Mouse (Mus musculus): ENCODE data around the gene Pdia4.

The Pdia4 gene

DNA sequence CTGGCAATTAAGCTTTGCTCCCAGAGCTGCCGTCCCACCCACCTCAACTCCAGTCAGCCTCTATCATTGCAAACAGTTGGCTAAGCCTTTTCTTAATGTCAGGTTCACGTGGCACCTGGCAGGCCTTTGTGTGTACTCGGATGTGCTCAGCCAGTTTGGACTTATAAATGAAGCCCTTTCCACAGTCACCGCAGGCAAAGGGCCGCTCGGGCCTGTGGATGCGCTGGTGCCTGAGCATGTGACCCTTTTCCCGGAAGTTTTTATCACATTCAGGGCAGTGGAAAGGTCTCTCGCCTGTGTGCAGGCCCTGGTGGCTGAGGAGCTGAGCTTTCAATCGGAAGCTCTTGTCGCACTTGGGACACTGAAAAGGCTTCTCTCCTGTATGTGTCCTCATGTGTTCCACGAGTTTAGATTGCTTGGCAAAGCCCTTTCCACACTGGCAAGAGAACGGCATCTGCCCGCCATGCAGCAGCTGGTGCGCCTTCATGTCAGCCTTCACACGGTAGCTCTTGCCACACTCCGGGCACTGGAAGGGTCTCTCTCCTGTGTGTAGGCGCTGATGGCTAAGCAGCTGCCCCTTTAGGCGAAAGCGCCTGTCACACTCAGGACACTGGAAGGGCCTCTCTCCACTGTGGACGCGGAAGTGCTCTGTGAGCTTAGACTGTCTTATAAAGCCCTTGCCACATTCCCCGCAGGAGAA, 6.5 kb upstream of the Pdia4 start:
- Histone ChIP-seq H3K36me3 (ENCODE audit: insufficient read depth, low read length) (peaks cover 10% of the 10 kb centered on the region; the same call in 1 of the 2 replicates), H3K4me3 (replicated peaks; ENCODE audit: low read length) (peak overlapping the region; percentile 72), H3K27me3 (ENCODE audit: insufficient read depth, low read length) (peaks cover 12% of the 10 kb centered on the region; the same call in 1 of the 2 replicates), H3K4me1 (replicated peaks; ENCODE audit: low read depth, low read length) (peaks cover 65% of the 10 kb centered on the region), H3K9me3 (ENCODE audit: low read length) (no peaks in the 10 kb centered on the region)
- TF ChIP-seq POU5F1 (IDR thresholded peaks at IDR 0.05; ENCODE audit: borderline replicate concordance, low read length) (no peak), CTCF (conservative IDR thresholded peaks at IDR 0.05; ENCODE audit: low read length) (no peak), NANOG (IDR thresholded peaks at IDR 0.05; ENCODE audit: borderline replicate concordance, low read length) (no peak)

DNA sequence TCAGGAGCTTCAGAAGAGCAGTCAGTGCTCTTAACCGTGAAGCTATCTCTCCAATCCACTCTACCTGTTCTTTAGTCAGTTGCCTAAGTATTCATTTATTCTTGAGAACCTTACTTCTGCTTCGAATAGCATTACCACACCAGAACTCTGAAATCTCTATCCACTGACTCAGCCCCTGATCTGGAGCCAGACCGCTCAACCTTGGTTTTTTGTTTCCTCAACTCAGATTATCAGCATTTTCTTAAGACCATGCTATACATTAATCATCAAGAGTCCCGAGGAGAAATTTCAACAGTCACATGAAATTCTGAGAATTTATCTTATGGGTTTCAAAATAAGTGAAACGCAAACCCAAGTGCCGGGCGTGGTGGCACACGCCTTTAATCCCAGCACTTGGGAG, 5.5 kb upstream of the Pdia4 start:
- Histone ChIP-seq H3K36me3 (ENCODE audit: insufficient read depth, low read length) (peaks cover 10% of the 10 kb centered on the region; the same call in 1 of the 2 replicates), H3K27me3 (ENCODE audit: insufficient read depth, low read length) (peaks cover 12% of the 10 kb centered on the region; the same call in 1 of the 2 replicates), H3K4me1 (replicated peaks; ENCODE audit: low read depth, low read length) (peaks cover 64% of the 10 kb centered on the region), H3K9me3 (ENCODE audit: low read length) (no peaks in the 10 kb centered on the region), H3K4me3 (replicated peaks; ENCODE audit: low read length) (no peak overlapping the region)
- TF ChIP-seq CTCF (conservative IDR thresholded peaks at IDR 0.05; ENCODE audit: low read length) (no peak), POU5F1 (IDR thresholded peaks at IDR 0.05; ENCODE audit: borderline replicate concordance, low read length) (no peak), NANOG (IDR thresholded peaks at IDR 0.05; ENCODE audit: borderline replicate concordance, low read length) (no peak)

DNA sequence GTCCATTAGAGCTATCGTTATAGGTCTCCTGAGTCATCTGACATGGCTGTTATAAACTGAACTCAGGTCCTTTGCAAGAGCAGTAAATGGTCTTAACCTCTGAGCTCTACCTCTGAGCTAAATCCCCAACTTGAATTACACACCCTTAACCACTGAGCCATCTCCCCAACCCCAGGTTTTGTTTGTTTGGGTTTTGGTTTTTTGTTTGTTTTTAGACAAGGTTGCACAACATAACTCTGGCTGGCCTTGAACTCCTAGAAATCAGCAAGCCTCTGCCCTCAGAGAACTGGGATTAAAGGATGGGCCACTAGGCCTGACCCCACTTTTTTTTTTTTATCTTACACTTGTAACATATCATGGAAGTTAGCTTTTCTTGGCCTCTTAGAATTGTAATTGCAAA, 2.9 kb upstream of the Pdia4 start:
- Histone ChIP-seq H3K36me3 (ENCODE audit: insufficient read depth, low read length) (peaks cover 13% of the 10 kb centered on the region), H3K4me1 (replicated peaks; ENCODE audit: low read depth, low read length) (peaks cover 61% of the 10 kb centered on the region), H3K9me3 (ENCODE audit: low read length) (no peaks in the 10 kb centered on the region), H3K27me3 (ENCODE audit: insufficient read depth, low read length) (peaks cover 10% of the 10 kb centered on the region; the same call in 1 of the 2 replicates), H3K4me3 (replicated peaks; ENCODE audit: low read length) (no peak overlapping the region)
- TF ChIP-seq NANOG (IDR thresholded peaks at IDR 0.05; ENCODE audit: borderline replicate concordance, low read length) (no peak), CTCF (conservative IDR thresholded peaks at IDR 0.05; ENCODE audit: low read length) (no peak), POU5F1 (IDR thresholded peaks at IDR 0.05; ENCODE audit: borderline replicate concordance, low read length) (no peak)

DNA sequence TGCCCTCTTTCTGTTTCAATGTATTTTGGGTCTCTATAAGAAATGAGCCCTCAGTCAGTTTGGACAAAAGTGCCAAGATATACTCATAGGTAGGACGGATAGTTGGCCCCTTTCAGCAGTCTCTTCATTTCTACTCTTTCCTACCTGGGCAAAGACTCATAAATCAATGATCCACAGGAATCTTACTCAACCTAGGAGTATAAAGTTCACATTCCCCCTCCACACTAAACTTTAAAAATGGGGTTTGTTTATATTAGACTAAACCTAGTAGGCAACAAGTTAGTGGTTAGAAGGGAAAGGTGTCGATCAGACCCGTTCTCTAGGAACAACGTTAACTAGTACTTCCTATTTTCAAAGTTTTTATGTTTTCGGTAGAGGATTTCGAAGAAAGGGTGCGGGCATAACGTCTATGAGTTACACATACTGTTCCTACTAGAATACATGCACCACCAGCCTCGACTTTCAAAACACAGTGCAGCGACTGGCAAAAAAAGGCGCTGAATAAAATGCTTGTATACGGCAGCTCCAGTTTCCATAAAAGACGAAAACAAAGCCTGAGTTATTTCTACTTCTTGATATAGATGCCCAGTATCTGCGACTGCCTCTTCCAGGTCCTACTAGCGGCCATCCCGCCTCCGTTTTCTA, 837 bp downstream of the Pdia4 start:
- H3K4me1 ChIP-seq (replicated peaks; ENCODE audit: low read depth, low read length) = peaks cover 63% of the 10 kb centered on the region
- TF ChIP-seq POU5F1 (IDR thresholded peaks at IDR 0.05; ENCODE audit: borderline replicate concordance, low read length) (no peak), CTCF (conservative IDR thresholded peaks at IDR 0.05; ENCODE audit: low read length) (no peak), NANOG (IDR thresholded peaks at IDR 0.05; ENCODE audit: borderline replicate concordance, low read length) (no peak)
- H3K36me3 ChIP-seq (ENCODE audit: insufficient read depth, low read length) = peaks cover 38% of the 10 kb centered on the region
- H3K4me3 ChIP-seq (replicated peaks; ENCODE audit: low read length) = peak overlapping the region; percentile 97
- no peaks in the 10 kb centered on the region for H3K9me3 ChIP-seq (ENCODE audit: low read length)
- no peaks in the 10 kb centered on the region for H3K27me3 ChIP-seq (ENCODE audit: insufficient read depth, low read length)

DNA sequence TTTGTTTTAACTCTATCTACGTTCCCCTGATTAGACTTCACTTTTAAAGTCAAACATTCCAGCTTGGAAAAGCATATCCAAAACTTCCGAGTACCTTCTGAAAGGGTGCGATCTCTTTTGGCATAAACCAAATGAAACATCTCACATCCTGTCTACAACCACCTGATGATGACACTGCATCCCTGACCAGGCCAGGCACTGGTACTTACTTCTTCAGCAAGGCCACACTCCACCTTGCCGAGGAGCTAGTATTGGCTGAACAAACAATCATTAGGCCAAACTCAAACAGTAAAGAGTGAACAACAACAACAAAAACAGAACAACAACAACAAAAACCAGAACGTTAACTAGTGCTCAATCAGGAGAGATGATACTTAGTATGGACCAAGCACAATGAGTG, 1.9 kb downstream of the Pdia4 start:
- Histone ChIP-seq H3K9me3 (ENCODE audit: low read length) (no peaks in the 10 kb centered on the region), H3K4me1 (replicated peaks; ENCODE audit: low read depth, low read length) (peaks cover 63% of the 10 kb centered on the region), H3K36me3 (ENCODE audit: insufficient read depth, low read length) (peaks cover 47% of the 10 kb centered on the region), H3K4me3 (replicated peaks; ENCODE audit: low read length) (peak overlapping the region; percentile 97), H3K27me3 (ENCODE audit: insufficient read depth, low read length) (no peaks in the 10 kb centered on the region)
- no peak for TF ChIP-seq POU5F1 (IDR thresholded peaks at IDR 0.05; ENCODE audit: borderline replicate concordance, low read length)
- TF ChIP-seq CTCF (conservative IDR thresholded peaks at IDR 0.05; ENCODE audit: low read length) = no peak
- no peak for TF ChIP-seq NANOG (IDR thresholded peaks at IDR 0.05; ENCODE audit: borderline replicate concordance, low read length)

DNA sequence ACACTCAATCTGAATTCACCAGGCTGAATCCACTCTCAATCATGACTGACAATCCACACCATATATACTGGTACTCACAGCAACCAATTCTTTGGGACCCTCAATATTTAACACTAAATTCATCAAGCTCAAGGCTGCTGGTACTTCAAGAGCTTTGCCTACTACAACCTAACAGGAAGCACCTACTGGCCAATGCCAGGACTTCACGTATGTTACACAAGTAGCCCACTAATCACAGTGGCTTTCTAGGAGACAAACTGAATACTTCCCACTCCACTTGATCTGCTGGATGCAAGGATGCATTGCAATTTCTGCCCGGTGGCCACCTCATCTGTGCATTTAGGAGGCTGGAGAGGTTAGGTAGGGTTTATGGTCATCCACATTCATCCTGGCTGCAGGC, 3.0 kb downstream of the Pdia4 start:
- no peak overlapping the region for H3K4me3 ChIP-seq (replicated peaks; ENCODE audit: low read length)
- H3K36me3 ChIP-seq (ENCODE audit: insufficient read depth, low read length) = peaks cover 59% of the 10 kb centered on the region
- H3K9me3 ChIP-seq (ENCODE audit: low read length) = no peaks in the 10 kb centered on the region
- peaks cover 52% of the 10 kb centered on the region for H3K4me1 ChIP-seq (replicated peaks; ENCODE audit: low read depth, low read length)
- no peaks in the 10 kb centered on the region for H3K27me3 ChIP-seq (ENCODE audit: insufficient read depth, low read length)
- TF ChIP-seq NANOG (IDR thresholded peaks at IDR 0.05; ENCODE audit: borderline replicate concordance, low read length) = no peak
- no peak for TF ChIP-seq POU5F1 (IDR thresholded peaks at IDR 0.05; ENCODE audit: borderline replicate concordance, low read length)
- no peak for TF ChIP-seq CTCF (conservative IDR thresholded peaks at IDR 0.05; ENCODE audit: low read length)

DNA sequence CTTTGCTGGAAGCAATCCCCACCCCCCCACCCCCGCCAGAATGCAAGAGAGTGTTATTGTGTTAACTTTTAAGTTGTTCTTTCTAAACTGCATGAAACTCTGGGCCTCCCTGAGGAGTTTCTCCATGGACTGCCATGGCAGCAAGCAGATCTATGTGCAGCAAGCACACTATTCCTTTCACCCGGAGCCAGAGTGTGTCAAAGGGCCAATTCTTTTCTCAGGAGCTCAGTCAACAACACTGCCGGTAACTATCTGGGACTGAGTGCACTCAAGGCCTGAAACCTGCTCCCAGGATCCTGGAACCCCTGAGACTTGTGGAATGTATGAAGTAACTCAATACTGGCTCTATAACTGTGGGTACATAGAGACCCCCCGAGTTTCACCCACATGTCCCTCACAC, 4.2 kb downstream of the Pdia4 start:
- no peak for TF ChIP-seq NANOG (IDR thresholded peaks at IDR 0.05; ENCODE audit: borderline replicate concordance, low read length)
- Histone ChIP-seq H3K27me3 (ENCODE audit: insufficient read depth, low read length) (no peaks in the 10 kb centered on the region), H3K4me3 (replicated peaks; ENCODE audit: low read length) (no peak overlapping the region)

DNA sequence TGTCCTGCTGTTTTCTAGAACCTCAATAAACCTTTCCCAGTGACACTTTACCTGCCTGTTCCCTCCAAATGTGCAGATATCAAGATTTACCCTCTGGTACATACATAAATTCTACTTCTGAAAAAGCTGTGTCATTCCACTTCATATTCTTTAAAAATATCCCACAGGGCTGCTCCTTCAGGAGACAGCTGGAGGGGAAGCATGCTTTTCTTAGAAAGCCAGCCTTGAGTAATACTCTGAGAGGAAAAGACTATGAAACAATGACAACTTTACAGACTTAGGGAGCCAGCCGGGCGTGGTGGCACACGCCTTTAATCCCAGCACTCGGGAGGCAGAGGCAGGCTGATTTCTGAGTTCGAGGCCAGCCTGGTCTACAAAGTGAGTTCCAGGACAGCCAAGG, 4.7 kb downstream of the Pdia4 start:
- Histone ChIP-seq H3K27me3 (ENCODE audit: insufficient read depth, low read length) (no peaks in the 10 kb centered on the region), H3K36me3 (ENCODE audit: insufficient read depth, low read length) (peaks cover 75% of the 10 kb centered on the region), H3K4me1 (replicated peaks; ENCODE audit: low read depth, low read length) (peaks cover 47% of the 10 kb centered on the region), H3K9me3 (ENCODE audit: low read length) (no peaks in the 10 kb centered on the region), H3K4me3 (replicated peaks; ENCODE audit: low read length) (no peak overlapping the region)
- TF ChIP-seq CTCF (conservative IDR thresholded peaks at IDR 0.05; ENCODE audit: low read length) (no peak), POU5F1 (IDR thresholded peaks at IDR 0.05; ENCODE audit: borderline replicate concordance, low read length) (no peak), NANOG (IDR thresholded peaks at IDR 0.05; ENCODE audit: borderline replicate concordance, low read length) (no peak)

More for the DNA sequence above, 4.2 kb downstream of the Pdia4 start:
- peaks cover 70% of the 10 kb centered on the region for H3K36me3 ChIP-seq (ENCODE audit: insufficient read depth, low read length)
- H3K4me1 ChIP-seq (replicated peaks; ENCODE audit: low read depth, low read length) = peaks cover 44% of the 10 kb centered on the region
- H3K9me3 ChIP-seq (ENCODE audit: low read length) = no peaks in the 10 kb centered on the region

Measured in E14TG2a.4 (cell line).